Mouse (Mus musculus) forebrain, embryonic 15.5 days (tissue): ENCODE results near the gene Cog8. TPM values are rescaled to one million over a fixed set of nuclear protein-coding genes. Genes with fewer than 3 reads are reported as not detected.
"Not testable (repeated sequence)": the region's sequence is repeated elsewhere in the genome, so short reads cannot be mapped to it uniquely, and the experiment has no call there.

Experiments
- ATAC-seq: fragments of 200-750 bp; cut with Nextera tagmentation; replicated peaks from 2 replicates; pipeline ENCODE4 v1.8.0; 2017; ENCODE audit warnings: mild to moderate bottlenecking, moderate TSS enrichment, moderate library complexity
- H3K27ac ChIP-seq: fragments of 300-500 bp; sonication (generic); replicated peaks from 2 replicates; pipeline ENCODE4 v1.5.1; 2015; ENCODE audit warnings: mild to moderate bottlenecking, inconsistent platforms
- H3K27me3 ChIP-seq: fragments of 300-500 bp; sonication (generic); 2 replicates; pipeline ENCODE4 v1.6.1; 2015; ENCODE audit warnings: inconsistent platforms
- H3K36me3 ChIP-seq: fragments of 300-500 bp; sonication (generic); 2 replicates; pipeline ENCODE4 v1.6.1; 2015; ENCODE audit warnings: mild to moderate bottlenecking, inconsistent platforms
- H3K4me1 ChIP-seq: fragments of 300-500 bp; sonication (generic); 2 replicates; pipeline ENCODE4 v1.6.1; 2015; ENCODE audit warnings: inconsistent platforms
- H3K4me2 ChIP-seq: fragments of 300-500 bp; sonication (generic); replicated peaks from 2 replicates; pipeline ENCODE4 v1.6.1; 2015; ENCODE audit warnings: mild to moderate bottlenecking, inconsistent platforms
- H3K4me3 ChIP-seq: fragments of 300-500 bp; sonication (generic); 2 replicates; pipeline ENCODE4 v1.5.1; 2015; ENCODE audit warnings: mild to moderate bottlenecking, inconsistent platforms
- H3K9ac ChIP-seq: fragments of 300-500 bp; sonication (generic); replicated peaks from 2 replicates; pipeline ENCODE4 v1.6.1; 2015; ENCODE audit warnings: mild to moderate bottlenecking, inconsistent platforms
- H3K9me3 ChIP-seq: fragments of 300-500 bp; sonication (generic); 2 replicates; pipeline ENCODE4 v1.6.1; 2016; ENCODE audit warnings: inconsistent platforms
- WGBS: fragments of 180-500 bp; shearing (Covaris S2); methylation state at CpG from one replicate; pipeline ENCODE4 v1.1.7; 2015; ENCODE audit warnings: mixed read lengths; 5-methylcytosine and 5-hydroxymethylcytosine counted together
- microRNA-seq: library from miRNA; unstranded; fragments of <30 nt; microRNA quantifications from one replicate; pipeline ENCODE4, GENCODE M21; 2016
- polyA plus RNA-seq: library from polyadenylated mRNA; unstranded; fragments of >200 nt; fragmentation: Nextera tagmentation; extraction: Ambion mirVana; gene quantifications from 2 replicates; pipeline ENCODE4 v1.2.1, GENCODE M21; 2015

Gene Cog8
- polyA plus RNA-seq, 1 experiment from 2014 or later, result 45.7 TPM

DNA sequence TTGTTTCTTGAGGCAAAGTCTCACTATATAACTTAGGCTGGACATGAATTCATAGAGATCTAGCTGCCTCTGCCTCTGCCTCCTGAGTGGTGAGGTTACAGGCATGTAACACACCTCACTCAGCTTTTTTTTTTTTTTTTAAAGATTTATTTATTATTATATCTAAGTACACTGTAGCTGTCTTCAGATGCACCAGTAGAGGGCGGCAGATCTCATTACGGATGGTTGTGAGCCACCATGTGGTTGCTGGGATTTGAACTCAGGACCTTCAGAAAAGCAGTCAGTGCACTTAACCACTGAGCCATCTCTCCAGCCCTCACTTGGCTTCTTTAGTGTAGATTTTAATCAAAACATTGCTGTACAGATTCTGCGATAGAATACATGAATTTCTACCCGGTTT lies 60.1 kb downstream of the Cog8 start:
- not testable (repeated sequence) for ATAC-seq, H3K9ac ChIP-seq, H3K4me1 ChIP-seq, H3K4me2 ChIP-seq, H3K27ac ChIP-seq, H3K9me3 ChIP-seq, H3K27me3 ChIP-seq, H3K36me3 ChIP-seq, H3K4me3 ChIP-seq
- WGBS, result 89% methylated on average over 4 of the region's 4 CpGs

Small RNA genes lying within 50 kb of the gene (microRNA-seq; reads per million reads assigned to microRNA genes)
- gene Mir7075, result 2.0 reads per million

Other genes starting within 250 kb of the Cog8 start
- 0.89 and 0.95 TPM in 2 replicates for gene Has3, start 186.4 kb downstream of the Cog8 start, polyA plus RNA-seq
- gene Utp4, start 163.1 kb downstream of the Cog8 start, polyA plus RNA-seq, result 49.1 and 49.4 TPM in 2 replicates
- 3.7 and 4.3 TPM in 2 replicates for gene Sntb2, start 120.9 kb downstream of the Cog8 start, polyA plus RNA-seq
- 138 and 148 TPM in 2 replicates for gene Vps4a, start 25.5 kb downstream of the Cog8 start, polyA plus RNA-seq
- gene Pdf, start 8.1 kb downstream of the Cog8 start, polyA plus RNA-seq, result 37.9 and 38.7 TPM in 2 replicates
- gene Nip7, start 188 bp upstream of the Cog8 start, polyA plus RNA-seq, result 81.0 and 84.1 TPM in 2 replicates
- gene Tmed6, start 9.0 kb upstream of the Cog8 start, polyA plus RNA-seq, result not detected in 2 replicates
- 22.8 and 26.1 TPM in 2 replicates for gene Terf2, start 39.9 kb upstream of the Cog8 start, polyA plus RNA-seq
- gene Cyb5b, start 94.0 kb upstream of the Cog8 start, polyA plus RNA-seq, result 103 and 105 TPM in 2 replicates
- 9.4 and 10.2 TPM in 2 replicates for gene Nfat5, start 236.8 kb upstream of the Cog8 start, polyA plus RNA-seq